Mouse (Mus musculus) bone marrow, adult 2 months (tissue): ENCODE measurements around the gene Gm498. TPM values are rescaled to one million over a fixed set of nuclear protein-coding genes. Genes with fewer than 3 reads are reported as not detected.

Source experiments
- H3K27ac ChIP-seq: fragments of 200-500 bp; 2 replicates; pipeline ENCODE4 v1.5.1; 2012; ENCODE audit warnings: low read depth, mild to moderate bottlenecking, control low read depth, inconsistent platforms, low read length; ENCODE audit not compliant: control insufficient read depth, poor library complexity, insufficient read depth
- H3K4me1 ChIP-seq: fragments of 200-500 bp; 2 replicates; pipeline ENCODE4 v1.6.1; 2011; ENCODE audit warnings: low read length; ENCODE audit not compliant: control insufficient read depth, insufficient read depth
- H3K4me3 ChIP-seq: fragments of 200-500 bp; replicated peaks from 2 replicates; pipeline ENCODE3; 2011; ENCODE audit warnings: mild to moderate bottlenecking, low read depth, low read length, control low read depth; ENCODE audit not compliant: control insufficient read depth
- CTCF ChIP-seq: fragments of 200-500 bp; IDR thresholded peaks from 2 replicates; pipeline ENCODE4 v1.5.1; 2011; ENCODE audit warnings: low read length, control low read depth; ENCODE audit not compliant: control insufficient read depth, insufficient read depth
- POLR2A ChIP-seq: fragments of 200-500 bp; IDR thresholded peaks from 2 replicates; pipeline ENCODE4 v1.6.1; 2011; ENCODE audit warnings: low read depth, mild to moderate bottlenecking, control low read depth, low read length, borderline replicate concordance; ENCODE audit not compliant: control insufficient read depth
- WGBS: fragments of 180-500 bp; shearing (Covaris S2); methylation state at CpG from one replicate; pipeline ENCODE4 v1.1.7; 2018; 5-methylcytosine and 5-hydroxymethylcytosine counted together
- polyA plus RNA-seq: library from polyadenylated mRNA; stranded (reverse); fragments of >200 nt; gene quantifications from 2 replicates; pipeline ENCODE4 v1.2.4, GENCODE M21; 2011; ENCODE audit warnings: low replicate concordance; ENCODE audit not compliant: missing spikeins, insufficient read depth, insufficient read length

Gm498 gene
- polyA plus RNA-seq, 1 experiment, result not detected

- Histone ChIP-seq H3K27ac (no peak overlapping the region), H3K4me1 (no peaks in the 10 kb centered on the region), H3K4me3 (no peak overlapping the region)
- 81% methylated on average over 3 of the region's 3 CpGs for WGBS
- TF ChIP-seq CTCF, result no peak
These were observed 39.0 kb downstream of the Gm498 start for GRCm38 (mm10) chr7:143905606-143906005.

GRCm38 (mm10) chr7:143913611-143914010 lies 47.0 kb downstream of the Gm498 start:
- Histone ChIP-seq H3K4me1 (no peaks in the 10 kb centered on the region), H3K27ac (no peak overlapping the region), H3K4me3 (no peak overlapping the region)
- 78% methylated on average over 8 of the region's 8 CpGs for WGBS
- TF ChIP-seq POLR2A (no peak), CTCF (no peak)

- H3K4me1 ChIP-seq, result no peaks in the 10 kb centered on the region
- 64% methylated on average over 3 of the region's 3 CpGs for WGBS
- H3K27ac ChIP-seq, result no peak overlapping the region
- TF ChIP-seq CTCF, result no peak
- TF ChIP-seq POLR2A, result no peak
- H3K4me3 ChIP-seq, result no peak overlapping the region
These were observed 52.5 kb downstream of the Gm498 start for GRCm38 (mm10) chr7:143919031-143919679.

DNA sequence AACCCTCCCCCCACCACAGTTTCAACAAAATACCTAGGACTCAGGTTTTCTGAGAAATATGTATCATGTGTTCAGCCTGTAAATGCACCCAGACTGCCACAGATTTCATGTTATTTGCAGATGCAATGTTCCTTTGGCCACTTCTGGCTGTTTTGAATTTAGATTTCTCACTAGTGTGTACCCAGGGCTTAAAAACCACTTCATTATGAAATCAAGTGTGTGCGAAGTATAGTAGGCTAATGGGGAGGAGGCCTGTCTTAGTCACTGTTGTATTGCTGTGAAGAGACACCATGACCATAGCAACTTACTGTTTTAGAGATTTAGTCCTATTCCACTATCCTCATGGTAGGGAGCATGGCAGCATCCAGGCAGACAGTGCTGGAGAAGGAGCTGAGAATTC lies 63.3 kb downstream of the Gm498 start:
- WGBS, result 82% methylated on average over 1 of the region's 1 CpGs
- no peak overlapping the region for H3K27ac ChIP-seq
- H3K4me3 ChIP-seq, result no peak overlapping the region
- no peak for TF ChIP-seq POLR2A
- TF ChIP-seq CTCF, result no peak
- H3K4me1 ChIP-seq, result no peaks in the 10 kb centered on the region

GRCm38 (mm10) chr7:143938647-143939046 lies 72.0 kb downstream of the Gm498 start:
- Histone ChIP-seq H3K4me1 (no peaks in the 10 kb centered on the region), H3K4me3 (no peak overlapping the region), H3K27ac (no peak overlapping the region)
- WGBS, result 73% methylated on average over 4 of the region's 4 CpGs
- TF ChIP-seq CTCF (no peak), POLR2A (no peak)

GRCm38 (mm10) chr7:143939476-143939875 lies 72.8 kb downstream of the Gm498 start:
- no peak overlapping the region for H3K27ac ChIP-seq
- TF ChIP-seq POLR2A, result no peak
- TF ChIP-seq CTCF, result no peak
- 59% methylated on average over 3 of the region's 3 CpGs for whole genome bisulfite sequencing
- H3K4me3 ChIP-seq, result no peak overlapping the region
- no peaks in the 10 kb centered on the region for H3K4me1 ChIP-seq

DNA sequence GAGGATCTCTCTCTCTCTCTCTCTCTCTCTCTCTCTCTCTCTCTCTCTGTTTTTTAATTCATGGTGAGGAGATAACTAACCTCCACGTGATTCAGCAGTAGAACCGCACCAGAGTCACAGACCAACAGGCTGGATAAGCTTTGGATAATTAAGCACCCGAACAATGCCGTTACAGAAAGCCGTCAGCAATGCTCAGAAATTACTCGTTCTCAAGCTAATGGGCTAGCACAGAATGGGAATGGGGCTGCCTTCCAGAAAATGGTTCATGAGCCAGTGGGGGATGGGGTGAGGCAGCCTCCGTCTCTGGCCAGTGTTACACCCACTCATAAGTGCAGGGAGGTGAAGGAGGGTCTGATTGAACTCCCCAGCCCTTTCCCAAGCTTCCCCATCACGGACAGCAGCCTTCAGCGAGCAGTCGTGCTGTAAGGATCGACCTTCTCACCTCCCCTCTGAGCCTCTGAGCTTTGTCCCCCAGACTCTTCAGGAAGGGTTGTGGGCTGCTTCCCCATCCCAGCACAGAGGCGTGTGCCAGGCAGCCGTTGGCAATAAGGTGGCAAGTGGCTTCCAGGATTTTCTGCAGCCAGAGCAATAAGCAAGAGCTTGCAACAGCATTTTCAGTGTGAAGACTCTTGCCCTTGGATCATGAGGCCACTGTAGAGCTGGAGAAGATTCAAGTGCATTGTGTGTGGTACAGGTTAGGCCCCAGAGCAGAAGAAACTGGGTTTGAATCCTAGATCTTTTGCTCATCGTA lies 76.5 kb downstream of the Gm498 start:
- WGBS, result 71% methylated on average over 14 of the region's 14 CpGs
- no peaks in the 10 kb centered on the region for H3K4me1 ChIP-seq
- H3K4me3 ChIP-seq, result no peak overlapping the region
- no peak for TF ChIP-seq POLR2A
- no peak for TF ChIP-seq CTCF
- no peak overlapping the region for H3K27ac ChIP-seq

GRCm38 (mm10) chr7:143944421-143944980 lies 77.9 kb downstream of the Gm498 start:
- H3K4me1 ChIP-seq, result no peaks in the 10 kb centered on the region
- TF ChIP-seq CTCF, result no peak
- TF ChIP-seq POLR2A, result no peak
- H3K4me3 ChIP-seq, result no peak overlapping the region
- WGBS, result 75% methylated on average over 6 of the region's 6 CpGs
- H3K27ac ChIP-seq, result no peak overlapping the region

Other genes with a start within 250 kb of the Gm498 start
- gene Tnfrsf26, start 238.1 kb upstream of the Gm498 start, polyA plus RNA-seq, result 2.4 and 4.3 TPM in 2 replicates
- gene Tnfrsf22, start 217.2 kb upstream of the Gm498 start, polyA plus RNA-seq, result 0.57 TPM in 1 of 2 replicates, not detected in the other
- 0.85 and 1.3 TPM in 2 replicates for gene Tnfrsf23, start 181.0 kb upstream of the Gm498 start, polyA plus RNA-seq
- 3.4 and 6.7 TPM in 2 replicates for gene Osbpl5, start 109.9 kb upstream of the Gm498 start, polyA plus RNA-seq
- gene Mrgprg, start 99.8 kb upstream of the Gm498 start, polyA plus RNA-seq, result not detected in 2 replicates
- gene Mrgpre, start 82.3 kb upstream of the Gm498 start, polyA plus RNA-seq, result 0.52 TPM in 1 of 2 replicates, not detected in the other
- gene Nadsyn1, start 44.0 kb upstream of the Gm498 start, polyA plus RNA-seq, result 2.3 and 4.4 TPM in 2 replicates
- 7.4 and 8.5 TPM in 2 replicates for gene Dhcr7, start 43.7 kb upstream of the Gm498 start, polyA plus RNA-seq
- 2.0 TPM in 1 of 2 replicates, not detected in the other for gene Shank2, start 135.1 kb downstream of the Gm498 start, polyA plus RNA-seq